Mouse (Mus musculus) embryonic facial prominence, embryonic 11.5 days (tissue): ENCODE data around the gene Rangrf. TPM values are rescaled to one million over a fixed set of nuclear protein-coding genes. Genes with fewer than 3 reads are reported as not detected.
"Not testable (repeated sequence)": the region's sequence is repeated elsewhere in the genome, so short reads cannot be mapped to it uniquely, and the experiment has no call there.

ENCODE experiments used
- ATAC-seq: fragments of 200-750 bp; cut with Nextera tagmentation; replicated peaks from 2 replicates; pipeline ENCODE4 v1.8.0; 2017; ENCODE audit warnings: low read depth; ENCODE audit not compliant: insufficient number of reproducible peaks, low FRiP score, low TSS enrichment
- DNase-seq: peaks from one replicate; pipeline ENCODE4 v3.0.0-alpha.2; 2015; ENCODE audit warnings: low spot score
- H3K27ac ChIP-seq: fragments of 300-500 bp; sonication (generic); replicated peaks from 2 replicates; pipeline ENCODE4 v1.5.1; 2014; ENCODE audit warnings: mild to moderate bottlenecking, low read depth, low read length, control low read depth
- H3K27me3 ChIP-seq: fragments of 300-500 bp; sonication (generic); 2 replicates; pipeline ENCODE4 v1.6.1; 2014; ENCODE audit warnings: mild to moderate bottlenecking, low read length, moderate library complexity, mixed read lengths; ENCODE audit not compliant: control insufficient read depth, insufficient read depth
- H3K36me3 ChIP-seq: fragments of 300-500 bp; sonication (generic); replicated peaks from 2 replicates; pipeline ENCODE4 v1.6.1; 2014; ENCODE audit warnings: low read depth, mild to moderate bottlenecking, low read length, moderate library complexity, mixed read lengths; ENCODE audit not compliant: control insufficient read depth, insufficient read depth
- H3K4me1 ChIP-seq: fragments of 300-500 bp; sonication (generic); 2 replicates; pipeline ENCODE4 v1.6.1; 2014; ENCODE audit warnings: low read length, mixed read lengths; ENCODE audit not compliant: control insufficient read depth, insufficient read depth
- H3K4me2 ChIP-seq: fragments of 300-500 bp; sonication (generic); 2 replicates; pipeline ENCODE4 v1.6.1; 2014; ENCODE audit warnings: low read depth, mild to moderate bottlenecking, control low read depth, low read length, moderate library complexity
- H3K4me3 ChIP-seq: fragments of 300-500 bp; sonication (generic); 2 replicates; pipeline ENCODE4 v1.5.1; 2014; ENCODE audit warnings: low read depth, low read length, control low read depth
- H3K9ac ChIP-seq: fragments of 300-500 bp; sonication (generic); replicated peaks from 2 replicates; pipeline ENCODE4 v1.6.1; 2014; ENCODE audit warnings: mild to moderate bottlenecking, control low read depth, low read length
- H3K9me3 ChIP-seq: fragments of 300-500 bp; sonication (generic); replicated peaks from 2 replicates; pipeline ENCODE4 v1.6.1; 2016; ENCODE audit warnings: mild to moderate bottlenecking, low read length, inconsistent platforms, mixed read lengths; ENCODE audit not compliant: control insufficient read depth
- WGBS: fragments of 180-500 bp; shearing (Covaris S2); extraction: QIAGEN DNeasy Blood & Tissue Kit; methylation state at CpG from one replicate; pipeline ENCODE4 v1.1.7; 2014; 5-methylcytosine and 5-hydroxymethylcytosine counted together
- polyA plus RNA-seq: library from polyadenylated mRNA; unstranded; fragments of >200 nt; fragmentation: Nextera tagmentation; extraction: Ambion mirVana; gene quantifications from 2 replicates; pipeline ENCODE4 v1.2.1, GENCODE M21; 2014

Gene Rangrf
- polyA plus RNA-seq, 1 experiment from 2014 or later, result 71.2 TPM

GRCm38 (mm10) chr11:68973250-68974058 is 1.5 kb downstream of the Rangrf start:
- H3K9me3 ChIP-seq, H3K27me3 ChIP-seq, H3K4me1 ChIP-seq, H3K36me3 ChIP-seq, H3K27ac ChIP-seq: not testable (repeated sequence)
- DNase-seq (peak; percentile 95), ATAC-seq (peak; percentile 79)
- under 1% methylated on average over 37 of the region's 38 CpGs for WGBS
- Histone ChIP-seq H3K4me3 (peak overlapping the region; percentile 42), H3K9ac (peak overlapping the region; percentile 43), H3K4me2 (peak overlapping the region; percentile 68)

- H3K4me1 ChIP-seq, result no peaks in the 10 kb centered on the region
- no peaks in the 10 kb centered on the region for H3K9me3 ChIP-seq
- H3K27me3 ChIP-seq, result no peaks in the 10 kb centered on the region
- DNase-seq (no peak), ATAC-seq (no peak)
- 82% methylated on average over 4 of the region's 4 CpGs for WGBS
- no peak overlapping the region for H3K4me2 ChIP-seq
- no peak overlapping the region for H3K9ac ChIP-seq
- H3K4me3 ChIP-seq, result no peak overlapping the region
- no peaks in the 10 kb centered on the region for H3K36me3 ChIP-seq
- no peak overlapping the region for H3K27ac ChIP-seq
Observed at GRCm38 (mm10) chr11:68970232-68970631, 4.8 kb downstream of the Rangrf start.

- DNase-seq, result no peak
- Histone ChIP-seq H3K4me2 (no peak overlapping the region), H3K4me3 (no peak overlapping the region), H3K36me3 (no peaks in the 10 kb centered on the region), H3K9me3 (no peaks in the 10 kb centered on the region), H3K4me1 (no peaks in the 10 kb centered on the region), H3K9ac (no peak overlapping the region), H3K27ac (no peak overlapping the region), H3K27me3 (no peaks in the 10 kb centered on the region)
- no peak for ATAC-seq
- 84% methylated on average over 11 of the region's 11 CpGs for WGBS
Observed at GRCm38 (mm10) chr11:68968752-68969151, 6.2 kb downstream of the Rangrf start.

GRCm38 (mm10) chr11:68967337-68968282 is 7.4 kb downstream of the Rangrf start, which contains the start of gene Slc25a35:
TSS of gene Slc25a35 (plus strand) at chr11:68968131.
- no peaks in the 10 kb centered on the region for H3K36me3 ChIP-seq
- no peak within 1 kb of the TSS for H3K27ac ChIP-seq
- DNase-seq (peak; percentile 94), ATAC-seq (peak; percentile 95)
- peak within 1 kb of the TSS; percentile 93 for H3K4me2 ChIP-seq
- H3K27me3 ChIP-seq, result no peaks in the 10 kb centered on the region
- H3K9ac ChIP-seq, result peak within 1 kb of the TSS; percentile 63
- H3K9me3 ChIP-seq, result no peaks in the 10 kb centered on the region
- peak within 1 kb of the TSS; percentile 54 for H3K4me3 ChIP-seq
- H3K4me1 ChIP-seq, result no peaks in the 10 kb centered on the region
- under 1% methylated on average over 50 of the region's 50 CpGs for WGBS

GRCm38 (mm10) chr11:68966554-68966953 is 8.4 kb downstream of the Rangrf start:
- ATAC-seq (no peak), DNase-seq (no peak)
- WGBS, result 55% methylated on average over 1 of the region's 1 CpGs
- H3K4me2 ChIP-seq, result no peak overlapping the region
- no peaks in the 10 kb centered on the region for H3K27me3 ChIP-seq
- H3K27ac ChIP-seq, result no peak overlapping the region
- H3K4me3 ChIP-seq, result no peak overlapping the region
- no peaks in the 10 kb centered on the region for H3K9me3 ChIP-seq
- H3K36me3 ChIP-seq, result no peaks in the 10 kb centered on the region
- no peaks in the 10 kb centered on the region for H3K4me1 ChIP-seq
- no peak overlapping the region for H3K9ac ChIP-seq

- Histone ChIP-seq H3K36me3 (no peaks in the 10 kb centered on the region), H3K4me3 (no peak overlapping the region), H3K27me3 (no peaks in the 10 kb centered on the region), H3K9me3 (no peaks in the 10 kb centered on the region), H3K27ac (no peak overlapping the region), H3K4me1 (no peaks in the 10 kb centered on the region), H3K4me2 (no peak overlapping the region), H3K9ac (no peak overlapping the region)
- 35% methylated on average over 3 of the region's 3 CpGs for WGBS
- DNase-seq (peak; percentile 74), ATAC-seq (no peak)
Observed at GRCm38 (mm10) chr11:68965845-68966244, 9.1 kb downstream of the Rangrf start.

- no peak overlapping the region for H3K4me2 ChIP-seq
- H3K27me3 ChIP-seq, result no peaks in the 10 kb centered on the region
- H3K9me3 ChIP-seq, result no peaks in the 10 kb centered on the region
- no peak overlapping the region for H3K27ac ChIP-seq
- ATAC-seq (no peak), DNase-seq (no peak)
- H3K36me3 ChIP-seq, result no peaks in the 10 kb centered on the region
- H3K4me3 ChIP-seq, result no peak overlapping the region
- no peaks in the 10 kb centered on the region for H3K4me1 ChIP-seq
- H3K9ac ChIP-seq, result no peak overlapping the region
Observed at GRCm38 (mm10) chr11:68965050-68965449, 9.9 kb downstream of the Rangrf start.

- H3K27me3 ChIP-seq, result no peaks in the 10 kb centered on the region
- H3K27ac ChIP-seq, result no peak overlapping the region
- no peak overlapping the region for H3K4me2 ChIP-seq
- no peak overlapping the region for H3K9ac ChIP-seq
- DNase-seq (no peak), ATAC-seq (no peak)
- WGBS, result 89% methylated on average over 2 of the region's 2 CpGs
- H3K36me3 ChIP-seq, result no peaks in the 10 kb centered on the region
- no peaks in the 10 kb centered on the region for H3K9me3 ChIP-seq
- H3K4me3 ChIP-seq, result no peak overlapping the region
- no peaks in the 10 kb centered on the region for H3K4me1 ChIP-seq
Observed at GRCm38 (mm10) chr11:68963405-68963804, 11.6 kb downstream of the Rangrf start.
